Mouse (Mus musculus) heart, adult 2 months (tissue): ENCODE measurements around the gene Lyzl6. TPM values are rescaled to one million over a fixed set of nuclear protein-coding genes. Genes with fewer than 3 reads are reported as not detected.

ENCODE experiments used
- DNase-seq, 2 experiments: peaks; one replicate each; pipeline ENCODE4 v3.0.0; 2021
- H3K27ac ChIP-seq: fragments of 200-600 bp; 2 replicates; pipeline ENCODE4 v1.8.1; 2022
- H3K27me3 ChIP-seq: fragments of 200-500 bp; 2 replicates; pipeline ENCODE4 v1.6.1; 2012; ENCODE audit warnings: mild to moderate bottlenecking, low read length, inconsistent platforms, mixed read lengths; ENCODE audit not compliant: control insufficient read depth, insufficient read depth
- H3K36me3 ChIP-seq: fragments of 200-500 bp; 2 replicates; pipeline ENCODE4 v1.6.1; 2012; ENCODE audit warnings: low read length, inconsistent platforms; ENCODE audit not compliant: control insufficient read depth, insufficient read depth
- H3K4me1 ChIP-seq: fragments of 200-500 bp; 2 replicates; pipeline ENCODE4 v1.6.1; 2011; ENCODE audit warnings: low read length; ENCODE audit not compliant: control insufficient read depth, insufficient read depth
- H3K4me3 ChIP-seq: fragments of 200-600 bp; 2 replicates; pipeline ENCODE4 v1.8.1; 2022
- H3K79me2 ChIP-seq: fragments of 200-500 bp; replicated peaks from 2 replicates; pipeline ENCODE4 v1.6.1; 2012; ENCODE audit warnings: mild to moderate bottlenecking, inconsistent platforms, low read length, moderate library complexity, mixed read lengths; ENCODE audit not compliant: control insufficient read depth, insufficient read depth
- H3K9ac ChIP-seq: fragments of 200-500 bp; 2 replicates; pipeline ENCODE4 v1.6.1; 2012; ENCODE audit warnings: low read depth, mild to moderate bottlenecking, control low read depth, inconsistent platforms, low read length, mixed read lengths
- CTCF ChIP-seq: fragments of 200-600 bp; IDR thresholded peaks from 2 replicates; pipeline ENCODE4 v1.8.1; 2022; ENCODE audit warnings: antibody characterized with exemption, mild to moderate bottlenecking, moderate library complexity
- EP300 ChIP-seq: fragments of 200-500 bp; IDR thresholded peaks from 2 replicates; pipeline ENCODE4 v1.6.1; 2011; ENCODE audit warnings: low read depth, low read length, control low read depth; ENCODE audit not compliant: insufficient read depth
- POLR2A ChIP-seq: fragments of 200-500 bp; IDR thresholded peaks from 2 replicates; pipeline ENCODE4 v1.6.1; 2011; ENCODE audit warnings: mild to moderate bottlenecking, low read depth, low read length, control low read depth; ENCODE audit not compliant: insufficient read depth
- WGBS: fragments of 180-500 bp; shearing (Covaris S2); methylation state at CpG from one replicate; pipeline ENCODE4 v1.1.7; 2018; 5-methylcytosine and 5-hydroxymethylcytosine counted together
- intact Hi-C: fragments of 180-260 bp; cut with DNase I; formaldehyde crosslinking; loops from one replicate; pipeline ENCODE4 v1.15.1; 2025
- polyA plus RNA-seq: library from polyadenylated mRNA; depleted of rRNA; stranded (reverse); fragments of >200 nt; gene quantifications from 2 replicates; pipeline ENCODE4 v1.2.3, GENCODE M21; 2012; rRNA removed
- total RNA-seq, 2 experiments: library from RNA; stranded (reverse); gene quantifications; 2 replicates each; pipeline ENCODE4 v1.2.3; 2021

The Lyzl6 gene
- total and polyA plus RNA-seq, 3 experiments, result not detected

DNA sequence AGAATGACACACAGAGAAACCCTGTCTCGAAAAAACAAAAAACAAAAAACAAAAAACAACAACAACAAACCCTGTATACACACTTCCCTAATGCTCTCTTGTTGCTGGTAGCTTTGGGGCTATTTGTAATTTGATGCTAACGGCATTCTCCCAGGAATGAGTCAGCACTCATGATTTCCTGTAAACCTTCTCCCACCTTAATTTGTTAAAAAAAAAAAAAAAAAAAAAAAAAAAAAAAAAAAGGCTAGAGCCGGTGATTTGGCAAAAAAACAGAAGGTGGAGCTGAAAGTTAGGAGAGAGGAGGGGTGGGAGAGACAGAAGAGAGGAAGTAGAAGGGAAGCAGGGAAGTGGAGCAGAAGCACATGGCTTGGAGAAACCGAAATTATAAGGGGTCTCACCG is 32.1 kb downstream of the Lyzl6 start:
- Histone ChIP-seq H3K4me1 (no peaks in the 10 kb centered on the region), H3K79me2 (no peaks in the 10 kb centered on the region), H3K9ac (no peak overlapping the region), H3K36me3 (no peaks in the 10 kb centered on the region), H3K27me3 (no peaks in the 10 kb centered on the region), H3K27ac (no peak overlapping the region), H3K4me3 (no peak overlapping the region)
- WGBS, result 40% methylated on average over 5 of the region's 5 CpGs
- no peak for TF ChIP-seq EP300
- TF ChIP-seq CTCF, result no peak
- TF ChIP-seq POLR2A, result no peak
- DNase-seq, result no peak
- intact Hi-C loops, result no loop called here

Other genes with a start within 250 kb of the Lyzl6 start
- 10 to 100 TPM; 10.6 to 11.9 TPM for gene Plekhm1, start 226.2 kb downstream of the Lyzl6 start, total RNA-seq
- 10.2 and 12.2 TPM in 2 replicates for gene Plekhm1, start 226.2 kb downstream of the Lyzl6 start, polyA plus RNA-seq
- gene Lrrc37a, start 134.3 kb downstream of the Lyzl6 start, total RNA-seq, result not detected
- gene Lrrc37a, start 134.3 kb downstream of the Lyzl6 start, polyA plus RNA-seq, result not detected in 2 replicates
- gene Gm884, start 17.8 kb downstream of the Lyzl6 start, total RNA-seq, result not detected
- under 0.01 TPM in 1 of 2 replicates, not detected in the other for gene Gm884, start 17.8 kb downstream of the Lyzl6 start, polyA plus RNA-seq
- not detected for gene Rprml, start 10.7 kb upstream of the Lyzl6 start, total RNA-seq
- gene Rprml, start 10.7 kb upstream of the Lyzl6 start, polyA plus RNA-seq, result not detected in 2 replicates
- 10 to 100 TPM; 33.2 to 37.8 TPM for gene Gosr2, start 59.0 kb upstream of the Lyzl6 start, total RNA-seq
- 49.7 and 69.7 TPM in 2 replicates for gene Gosr2, start 59.0 kb upstream of the Lyzl6 start, polyA plus RNA-seq
- under 1 TPM; 0.70 to 0.75 TPM for gene Wnt9b, start 110.9 kb upstream of the Lyzl6 start, total RNA-seq
- gene Wnt9b, start 110.9 kb upstream of the Lyzl6 start, polyA plus RNA-seq, result 0.41 and 0.61 TPM in 2 replicates
- gene Wnt3, start 135.3 kb upstream of the Lyzl6 start, total RNA-seq, result not detected
- not detected in 2 replicates for gene Wnt3, start 135.3 kb upstream of the Lyzl6 start, polyA plus RNA-seq